Mouse (Mus musculus): Measurements from ENCODE around the gene Bmt2. TPM values are rescaled to one million over a fixed set of nuclear protein-coding genes. Genes with fewer than 3 reads are reported as not detected.

The Bmt2 gene
- 6.3 and 6.5 TPM in 2 replicates for polyA plus RNA-seq (2012; ENCODE audit: insufficient read depth, insufficient read length, missing spikeins)

DNA sequence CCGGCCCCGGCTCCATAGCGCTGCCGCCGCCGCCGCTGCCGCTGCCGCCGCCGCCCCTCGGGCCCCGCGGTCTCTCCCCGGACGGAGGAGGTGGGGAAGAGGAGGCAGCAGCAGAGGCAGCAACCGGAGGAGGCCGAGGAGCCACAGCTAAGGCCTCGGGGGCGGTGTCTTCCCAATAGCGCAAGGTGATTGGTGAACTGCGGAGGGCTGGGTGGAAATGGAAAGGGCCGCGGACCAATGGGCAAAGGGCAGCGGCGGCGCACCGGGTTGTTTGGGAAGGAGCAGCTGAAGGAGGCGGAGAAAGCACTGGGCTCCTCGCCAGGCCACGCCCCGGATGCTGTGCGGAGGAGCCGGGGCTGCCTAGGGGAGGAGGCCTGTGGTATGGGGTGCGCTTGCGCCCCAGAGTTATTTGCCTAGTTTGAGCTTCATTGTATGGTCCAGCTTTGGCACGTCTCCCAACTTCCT, at the start of gene Bmt2:
Gene Bmt2, minus strand, starts transcription at position 149 of the 465 bp plus-strand sequence.
- H3K4me3 ChIP-seq (ENCODE audit: insufficient read depth, low read depth, low read length): peak within 1 kb of the TSS; percentile 91

DNA sequence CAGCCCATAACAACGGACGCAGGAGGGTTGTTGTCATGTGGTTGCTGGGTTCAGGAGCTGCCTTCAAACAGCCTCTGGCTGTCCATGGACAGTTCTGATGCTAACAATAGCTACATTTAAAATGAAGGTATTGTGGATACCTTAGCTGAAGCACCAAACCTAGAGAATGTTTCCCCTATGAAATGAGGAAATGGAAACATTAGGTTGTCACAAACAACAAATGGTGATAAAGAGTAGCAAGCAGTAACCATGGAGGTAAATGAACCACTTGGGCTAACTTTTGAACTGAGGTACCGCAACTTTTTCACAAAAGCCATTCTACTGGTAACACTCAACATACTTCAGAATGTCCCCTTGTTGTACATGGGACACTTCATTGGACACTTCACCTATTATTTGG, 44.4 kb upstream of the Bmt2 start:
- no peaks in the 10 kb centered on the region for H3K4me1 ChIP-seq (ENCODE audit: control insufficient read depth, insufficient read depth, insufficient read length, low read length)
- no peak overlapping the region for H3K27ac ChIP-seq (replicated peaks; ENCODE audit: low read depth, low read length)
- H3K4me3 ChIP-seq (ENCODE audit: insufficient read depth, low read depth, low read length): no peak overlapping the region

More for the DNA sequence above, at the start of gene Bmt2:
- H3K27ac ChIP-seq (replicated peaks; ENCODE audit: low read depth, low read length): peak within 1 kb of the TSS; percentile 36; the same call in 1 of the 2 replicates
- H3K4me1 ChIP-seq (ENCODE audit: control insufficient read depth, insufficient read depth, insufficient read length, low read length): peaks cover 2% of the 10 kb centered on the region; the same call in 1 of the 2 replicates

DNA sequence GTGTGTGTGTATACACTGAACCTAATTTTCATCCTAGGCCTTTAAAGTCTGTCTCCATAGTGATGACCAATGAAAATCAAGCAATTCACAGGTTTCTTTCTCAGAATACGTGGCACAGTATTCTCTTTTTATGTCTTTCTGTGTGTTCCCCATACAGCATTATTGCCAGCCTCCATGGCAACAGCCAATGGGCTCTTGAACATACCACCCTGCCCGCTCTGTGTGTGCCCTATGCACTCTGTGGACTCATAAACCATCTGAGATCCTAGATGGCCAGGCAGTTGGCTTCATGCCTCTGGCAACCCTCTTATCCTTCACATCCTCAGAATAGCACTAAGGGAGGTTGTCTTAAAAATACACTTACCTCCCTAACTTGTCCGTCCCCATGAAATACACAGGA, 37.1 kb upstream of the Bmt2 start:
- H3K4me3 ChIP-seq (ENCODE audit: insufficient read depth, low read depth, low read length): no peak overlapping the region

DNA sequence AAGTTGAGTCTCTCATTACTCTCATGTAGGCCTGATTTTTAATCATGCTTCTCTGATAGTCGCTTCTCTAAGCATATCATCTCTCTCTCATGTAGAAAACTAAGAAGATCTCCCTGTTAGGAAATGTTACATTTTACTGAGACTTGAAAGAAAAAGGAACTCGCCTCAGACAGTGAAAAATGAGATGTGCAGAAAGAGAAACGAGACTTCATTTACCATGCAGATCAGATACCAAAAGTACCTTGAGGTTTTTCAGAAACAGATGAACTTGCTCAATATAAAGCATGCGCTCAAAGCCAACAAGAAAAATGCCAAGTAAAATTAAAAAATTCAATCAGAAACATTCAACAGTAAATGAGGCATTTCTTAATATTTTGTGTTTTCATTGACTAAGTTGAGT, 19.1 kb upstream of the Bmt2 start:
- Histone ChIP-seq H3K27ac (replicated peaks; ENCODE audit: low read depth, low read length) (no peak overlapping the region), H3K4me1 (ENCODE audit: control insufficient read depth, insufficient read depth, insufficient read length, low read length) (no peaks in the 10 kb centered on the region), H3K4me3 (ENCODE audit: insufficient read depth, low read depth, low read length) (no peak overlapping the region)

More for the DNA sequence above, 37.1 kb upstream of the Bmt2 start:
- H3K4me1 ChIP-seq (ENCODE audit: control insufficient read depth, insufficient read depth, insufficient read length, low read length): no peaks in the 10 kb centered on the region
- no peak overlapping the region for H3K27ac ChIP-seq (replicated peaks; ENCODE audit: low read depth, low read length)

DNA sequence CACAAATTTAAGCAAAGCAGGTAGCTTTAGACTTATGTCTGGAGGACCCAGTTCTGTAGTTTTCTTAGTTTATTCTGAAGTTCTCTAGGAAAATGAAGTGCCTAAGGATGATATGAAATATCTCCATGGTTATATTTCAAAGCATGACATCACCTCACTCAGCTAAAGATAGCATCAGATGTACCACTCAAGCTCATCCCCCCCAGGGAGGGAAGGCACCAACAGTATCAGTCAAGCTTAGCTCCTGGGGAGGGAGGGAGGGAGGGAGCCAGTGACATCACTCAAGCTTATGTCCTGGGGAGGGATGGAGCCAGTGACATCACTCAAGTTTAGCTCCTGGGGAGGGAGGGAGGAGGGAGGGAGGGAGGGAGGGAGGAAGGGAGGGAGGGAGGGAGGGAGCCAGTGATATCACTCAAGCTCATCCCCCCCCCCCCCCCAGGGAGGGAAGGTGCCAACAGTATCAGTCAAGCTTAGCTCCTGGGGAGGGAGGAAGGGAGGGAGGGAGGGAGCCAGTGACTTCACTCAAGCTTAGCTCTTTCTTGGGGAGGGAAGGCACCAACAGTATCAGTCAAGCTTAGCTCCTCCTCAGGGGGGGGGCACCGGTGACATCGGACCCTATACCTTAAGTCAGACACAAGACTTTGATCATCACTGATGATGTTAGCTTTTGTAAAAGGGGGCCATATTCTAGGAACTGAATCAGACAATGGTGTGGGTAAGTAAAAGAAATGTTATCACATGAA, 17.5 kb upstream of the Bmt2 start:
- H3K27ac ChIP-seq (replicated peaks; ENCODE audit: low read depth, low read length): no peak overlapping the region
- no peaks in the 10 kb centered on the region for H3K4me1 ChIP-seq (ENCODE audit: control insufficient read depth, insufficient read depth, insufficient read length, low read length)
- H3K4me3 ChIP-seq (ENCODE audit: insufficient read depth, low read depth, low read length): no peak overlapping the region

DNA sequence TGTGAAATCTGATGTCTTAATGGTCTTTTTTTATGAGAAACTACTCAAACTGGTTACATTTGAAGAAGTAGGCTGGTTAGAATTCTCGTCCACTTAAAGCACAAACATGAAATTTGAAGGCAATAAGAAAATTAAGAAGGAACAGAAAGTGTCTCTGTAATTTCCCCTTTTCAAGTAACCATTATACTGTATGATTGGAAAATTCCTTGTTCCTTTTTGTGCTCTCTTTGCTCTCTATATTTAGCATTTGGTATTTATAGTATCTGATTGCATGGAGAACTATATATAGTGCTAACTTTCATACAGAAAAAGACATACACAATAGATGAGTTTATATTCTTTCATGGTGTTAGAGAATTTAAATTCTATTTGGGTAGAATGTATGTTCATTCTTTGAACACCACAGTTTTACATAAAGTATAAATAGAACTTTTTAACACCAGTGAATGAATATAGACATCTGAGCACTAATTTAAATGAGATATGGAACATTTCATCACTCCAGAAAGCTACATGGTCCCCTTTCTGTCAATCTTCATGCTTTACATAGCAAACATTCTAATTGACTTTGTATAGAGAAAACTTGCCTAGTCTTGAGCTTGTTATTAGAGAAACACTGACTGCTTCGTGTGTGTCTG, 14.0 kb upstream of the Bmt2 start:
- Histone ChIP-seq H3K4me1 (ENCODE audit: control insufficient read depth, insufficient read depth, insufficient read length, low read length) (no peaks in the 10 kb centered on the region), H3K27ac (replicated peaks; ENCODE audit: low read depth, low read length) (no peak overlapping the region), H3K4me3 (ENCODE audit: insufficient read depth, low read depth, low read length) (no peak overlapping the region)

DNA sequence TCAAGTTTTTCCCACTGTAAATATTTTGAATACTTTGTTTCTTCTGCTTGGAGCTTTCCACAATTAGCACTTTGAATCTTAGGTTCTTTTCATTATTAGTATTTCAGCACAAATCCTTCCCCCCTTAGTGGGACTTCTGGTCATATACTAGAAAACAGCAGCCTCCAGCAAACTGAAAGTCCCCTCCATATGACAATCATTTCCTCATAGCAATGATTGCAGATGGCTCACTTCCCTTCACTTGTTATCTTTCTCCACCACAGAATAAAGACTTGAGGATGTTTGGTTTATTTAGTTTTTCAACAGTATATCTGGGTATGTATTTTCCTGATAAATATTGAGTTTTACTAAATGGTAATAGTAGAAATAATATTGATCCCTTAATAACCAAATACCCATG, 12.6 kb upstream of the Bmt2 start:
- no peak overlapping the region for H3K4me3 ChIP-seq (ENCODE audit: insufficient read depth, low read depth, low read length)
- no peak overlapping the region for H3K27ac ChIP-seq (replicated peaks; ENCODE audit: low read depth, low read length)

DNA sequence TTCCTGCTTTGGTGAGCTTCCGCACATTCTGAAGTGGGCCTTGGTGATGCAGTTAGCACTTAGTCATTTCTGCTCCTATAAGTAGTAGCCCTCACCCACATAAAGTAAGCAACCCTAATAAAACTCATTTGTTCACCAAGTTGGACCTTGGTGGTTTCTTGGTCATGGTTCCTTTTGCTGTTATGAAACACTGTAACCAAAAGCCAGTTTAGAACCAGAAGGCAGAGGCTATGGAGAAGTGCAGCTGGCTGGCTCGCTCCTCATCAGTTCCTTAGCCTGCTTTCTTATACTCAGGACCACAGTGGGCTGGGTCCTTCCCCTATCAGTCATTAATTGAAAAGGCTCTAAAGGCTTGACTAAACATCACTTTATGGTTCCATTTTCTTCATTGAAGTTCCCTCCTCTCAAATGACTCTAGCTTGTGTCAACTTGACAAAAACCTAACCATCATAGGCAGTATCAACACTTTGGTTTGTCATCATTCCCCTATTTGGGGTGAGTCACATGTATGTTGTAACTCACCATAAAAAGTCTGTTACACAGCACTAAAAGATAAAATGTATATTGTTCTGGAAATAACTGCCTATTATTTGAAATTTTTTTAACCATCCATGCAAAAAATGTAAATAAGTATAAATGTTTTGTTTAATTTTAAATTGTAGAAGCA, 6.3 kb upstream of the Bmt2 start:
- no peak overlapping the region for H3K27ac ChIP-seq (replicated peaks; ENCODE audit: low read depth, low read length)
- H3K4me3 ChIP-seq (ENCODE audit: insufficient read depth, low read depth, low read length): no peak overlapping the region
- H3K4me1 ChIP-seq (ENCODE audit: control insufficient read depth, insufficient read depth, insufficient read length, low read length): no peaks in the 10 kb centered on the region

More for the DNA sequence above, 12.6 kb upstream of the Bmt2 start:
- no peaks in the 10 kb centered on the region for H3K4me1 ChIP-seq (ENCODE audit: control insufficient read depth, insufficient read depth, insufficient read length, low read length)

DNA sequence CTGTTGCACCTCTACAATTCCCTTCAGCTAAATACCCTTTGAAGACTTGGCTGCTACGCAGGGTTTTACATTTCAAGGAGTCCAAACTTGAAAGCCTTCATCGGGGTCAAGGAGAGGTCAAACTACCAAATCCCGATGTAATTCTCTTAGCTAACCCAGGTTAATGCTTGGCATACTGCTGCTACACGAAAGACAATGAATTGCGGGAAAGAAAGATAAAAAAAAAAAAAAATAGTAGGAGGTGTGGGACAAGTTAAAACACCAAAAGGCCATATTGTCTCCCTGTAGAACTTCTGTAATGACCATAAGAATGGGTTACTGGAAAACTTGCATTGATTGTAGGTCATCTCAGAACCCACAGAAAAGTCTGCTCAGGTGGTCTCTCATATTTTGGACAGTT, 583 bp upstream of the Bmt2 start:
- peaks cover 2% of the 10 kb centered on the region; the same call in 1 of the 2 replicates for H3K4me1 ChIP-seq (ENCODE audit: control insufficient read depth, insufficient read depth, insufficient read length, low read length)
- peak overlapping the region; percentile 54 for H3K4me3 ChIP-seq (ENCODE audit: insufficient read depth, low read depth, low read length)
- no peak overlapping the region for H3K27ac ChIP-seq (replicated peaks; ENCODE audit: low read depth, low read length)

DNA sequence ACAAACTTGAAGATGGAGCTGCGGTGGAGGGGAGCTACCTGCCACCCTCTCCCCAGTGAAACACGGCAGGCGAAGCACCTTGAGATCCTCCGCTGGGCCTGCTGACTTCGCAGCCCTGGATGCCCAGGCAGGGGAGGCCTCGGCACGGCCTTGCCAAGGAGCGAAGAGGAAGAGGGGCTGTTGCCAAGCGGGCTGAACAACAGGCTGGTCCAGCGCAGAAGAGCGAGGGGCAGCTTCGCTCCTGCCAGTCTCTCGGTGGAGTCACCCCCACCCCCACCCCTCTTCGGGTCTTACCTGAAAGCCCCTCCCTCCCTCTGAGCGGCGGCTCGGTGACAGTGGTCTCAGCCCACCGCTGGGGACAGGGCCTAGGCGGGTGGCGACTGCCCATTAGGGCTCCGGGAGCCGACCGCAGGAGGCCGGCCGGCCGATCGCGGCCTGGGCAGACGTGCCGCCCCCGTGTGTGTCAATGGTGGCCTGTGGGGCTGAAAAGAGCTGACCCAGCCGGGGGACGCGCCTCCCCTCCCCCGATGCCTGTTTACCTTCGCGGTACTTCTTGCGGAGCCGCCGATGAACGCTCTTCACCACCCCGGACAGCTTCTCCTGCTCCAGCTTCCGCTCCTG, 515 bp downstream of the Bmt2 start:
- Histone ChIP-seq H3K4me3 (ENCODE audit: insufficient read depth, low read depth, low read length) (peak overlapping the region; percentile 91), H3K4me1 (ENCODE audit: control insufficient read depth, insufficient read depth, insufficient read length, low read length) (peaks cover 2% of the 10 kb centered on the region; the same call in 1 of the 2 replicates), H3K27ac (replicated peaks; ENCODE audit: low read depth, low read length) (peak overlapping the region; percentile 36; the same call in 1 of the 2 replicates)

DNA sequence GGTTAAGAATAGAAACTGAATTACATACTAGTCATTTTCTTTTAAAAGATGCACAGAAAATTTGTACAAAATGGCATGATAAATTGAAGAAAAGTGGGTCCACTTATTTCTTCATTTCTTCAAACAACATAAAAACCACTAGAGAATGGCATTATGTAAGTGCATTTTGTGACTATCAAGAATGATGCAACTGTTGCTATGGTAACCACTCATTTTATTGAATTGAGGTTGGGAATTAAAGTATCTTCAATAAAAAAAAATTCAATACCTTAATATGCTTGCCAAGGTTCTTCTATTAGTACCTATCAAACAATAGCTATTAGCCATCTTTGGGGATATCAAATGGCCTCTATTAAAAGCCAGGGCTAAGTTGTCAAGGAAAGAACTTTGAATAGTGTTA, 1.6 kb downstream of the Bmt2 start:
- H3K27ac ChIP-seq (replicated peaks; ENCODE audit: low read depth, low read length): no peak overlapping the region
- peaks cover 2% of the 10 kb centered on the region; the same call in 1 of the 2 replicates for H3K4me1 ChIP-seq (ENCODE audit: control insufficient read depth, insufficient read depth, insufficient read length, low read length)
- H3K4me3 ChIP-seq (ENCODE audit: insufficient read depth, low read depth, low read length): no peak overlapping the region

DNA sequence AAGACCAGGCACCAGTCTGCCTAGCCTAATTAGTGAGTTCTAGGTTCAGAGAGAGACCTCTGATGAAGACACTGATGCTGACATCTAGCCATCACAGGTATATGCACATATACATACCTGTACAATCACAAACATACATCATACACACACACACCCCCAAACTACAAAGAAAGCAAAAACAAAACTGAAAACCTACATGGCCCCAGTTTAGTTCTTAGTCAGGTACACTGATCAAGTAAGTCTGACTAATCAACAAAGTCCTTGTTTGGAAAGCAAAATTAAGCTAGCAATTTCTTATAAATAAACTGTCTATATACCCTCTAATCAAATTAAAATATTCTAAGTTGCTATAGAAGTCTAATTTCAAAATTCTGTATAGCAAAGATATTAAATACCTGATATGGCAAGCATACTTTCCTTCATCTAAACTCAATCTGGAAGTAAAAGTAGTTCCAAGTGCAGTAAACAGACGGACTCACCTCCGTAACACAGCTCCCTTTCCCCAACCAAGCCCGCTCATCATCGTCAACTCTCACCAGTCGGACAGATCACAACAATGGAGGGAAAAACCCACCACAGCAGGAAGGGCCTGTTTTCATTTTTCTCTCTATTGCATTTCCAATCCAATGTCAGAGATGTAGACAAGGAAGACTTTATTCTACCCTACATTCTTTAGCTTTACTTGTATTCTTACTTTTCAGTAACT, 3.0 kb downstream of the Bmt2 start:
- Histone ChIP-seq H3K4me3 (ENCODE audit: insufficient read depth, low read depth, low read length) (no peak overlapping the region), H3K4me1 (ENCODE audit: control insufficient read depth, insufficient read depth, insufficient read length, low read length) (peaks cover 2% of the 10 kb centered on the region; the same call in 1 of the 2 replicates), H3K27ac (replicated peaks; ENCODE audit: low read depth, low read length) (no peak overlapping the region)

DNA sequence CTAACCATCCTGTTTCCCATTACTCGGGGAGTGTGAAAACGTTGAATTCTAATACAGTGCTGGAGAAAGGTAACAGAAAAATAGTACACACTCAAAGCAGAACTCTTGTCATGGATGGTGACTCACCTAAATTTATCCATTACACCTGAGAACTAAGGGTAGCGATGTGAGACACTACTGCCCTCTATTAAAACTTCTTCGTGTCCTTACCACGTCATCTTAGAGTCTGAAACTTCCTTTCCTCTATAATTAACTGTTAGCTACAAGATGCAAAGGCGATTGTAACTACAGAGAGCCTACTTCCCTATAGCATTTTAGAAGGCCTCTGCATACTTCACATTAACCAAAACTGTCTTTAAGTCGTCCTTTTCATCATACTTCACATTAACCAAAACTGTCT, 12.1 kb downstream of the Bmt2 start:
- H3K4me3 ChIP-seq (ENCODE audit: insufficient read depth, low read depth, low read length): no peak overlapping the region
- no peak overlapping the region for H3K27ac ChIP-seq (replicated peaks; ENCODE audit: low read depth, low read length)
- 0 out of 2 replicates have a peak, but pooled peaks cover 2% of the 10 kb centered on the region for H3K4me1 ChIP-seq (ENCODE audit: control insufficient read depth, insufficient read depth, insufficient read length, low read length)

DNA sequence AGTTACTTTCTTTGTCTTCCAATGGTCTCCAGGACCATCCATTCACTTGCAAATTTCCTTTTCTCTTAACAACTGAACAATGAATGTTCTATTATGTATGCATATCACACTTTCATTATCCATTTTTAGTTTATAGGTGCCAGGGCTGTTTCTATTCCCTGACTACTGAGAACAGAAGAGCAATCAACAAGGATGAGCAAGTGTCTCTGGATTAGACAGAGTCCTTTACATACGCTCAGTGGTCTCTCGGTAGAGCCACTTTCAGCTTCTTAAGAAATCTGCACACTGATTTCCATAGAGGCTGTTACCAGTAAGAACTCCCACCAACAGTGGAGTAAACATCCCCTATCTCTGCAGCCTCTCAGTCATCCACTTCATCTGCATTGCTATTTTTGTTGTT, 19.8 kb downstream of the Bmt2 start:
- H3K4me1 ChIP-seq (ENCODE audit: control insufficient read depth, insufficient read depth, insufficient read length, low read length): no peaks in the 10 kb centered on the region; the same call in 1 of the 2 replicates
- H3K4me3 ChIP-seq (ENCODE audit: insufficient read depth, low read depth, low read length): no peak overlapping the region
- no peak overlapping the region for H3K27ac ChIP-seq (replicated peaks; ENCODE audit: low read depth, low read length)

Measured in brown adipose tissue, adult 24 weeks (tissue).